Mouse (Mus musculus) ES-E14 (cell line): Measurements from ENCODE around the gene Cmss1. TPM values are rescaled to one million over a fixed set of nuclear protein-coding genes. Genes with fewer than 3 reads are reported as not detected.

Source experiments
- DNase-seq: peaks from one replicate; pipeline ENCODE4 v3.0.0-alpha.2; 2013; ENCODE audit warnings: low read depth, low spot score
- H3K27ac ChIP-seq: 2 replicates; pipeline ENCODE4 v1.5.1; 2012; ENCODE audit warnings: low read depth, mild to moderate bottlenecking, low read length, moderate library complexity, mixed read lengths; ENCODE audit not compliant: poor library complexity, insufficient read depth, severe bottlenecking
- H3K36me3 ChIP-seq: 2 replicates; pipeline ENCODE4 v1.6.1; 2012; ENCODE audit warnings: mild to moderate bottlenecking, low read length, moderate library complexity, mixed read lengths; ENCODE audit not compliant: control insufficient read depth, poor library complexity, insufficient read depth, severe bottlenecking
- H3K4me1 ChIP-seq, 2 experiments: fragments of 150-350 bp in 1 of 2; sonication (generic) in 1 of 2; 2 replicates each; pipeline ENCODE4 v1.6.1; 2012; ENCODE audit warnings: low read length in 2 of 2, mild to moderate bottlenecking in 1 of 2, mixed read lengths in 1 of 2; ENCODE audit not compliant: control insufficient read depth in 2 of 2, insufficient read depth in 2 of 2, poor library complexity in 1 of 2
- H3K4me3 ChIP-seq, 2 experiments: fragments of 150-350 bp in 1 of 2; sonication (generic) in 1 of 2; 2 replicates each; pipeline ENCODE4 v1.5.1; 2012; ENCODE audit warnings: low read length in 2 of 2, low read depth in 1 of 2, mild to moderate bottlenecking in 1 of 2, mixed read lengths in 1 of 2; ENCODE audit not compliant: insufficient read depth in 1 of 2, poor library complexity in 1 of 2, severe bottlenecking in 1 of 2
- H3K9ac ChIP-seq: 2 replicates; pipeline ENCODE4 v1.6.1; 2012; ENCODE audit warnings: low read depth, mild to moderate bottlenecking, low read length, mixed read lengths; ENCODE audit not compliant: poor library complexity, insufficient read depth, severe bottlenecking
- H3K9me3 ChIP-seq: fragments of 150-350 bp; sonication (generic); 2 replicates; pipeline ENCODE4 v1.6.1; 2012; ENCODE audit warnings: low read depth, mild to moderate bottlenecking, low read length; ENCODE audit not compliant: control insufficient read depth, insufficient read depth
- CHD2 ChIP-seq: IDR thresholded peaks from 2 replicates; pipeline ENCODE4 v1.6.1; 2014; ENCODE audit warnings: mild to moderate bottlenecking, low read depth, low read length, inconsistent platforms
- HCFC1 ChIP-seq: IDR thresholded peaks from 2 replicates; pipeline ENCODE4 v1.6.1; 2012; ENCODE audit warnings: low read length, inconsistent platforms, borderline replicate concordance; ENCODE audit not compliant: insufficient read depth
- MAFK ChIP-seq: IDR thresholded peaks from 2 replicates; pipeline ENCODE4 v1.6.1; 2014; ENCODE audit warnings: mild to moderate bottlenecking, low read depth, low read length, inconsistent platforms; ENCODE audit not compliant: insufficient read depth
- ZC3H11A ChIP-seq: IDR thresholded peaks from 2 replicates; pipeline ENCODE4 v1.6.1; 2012; ENCODE audit warnings: low read depth, mild to moderate bottlenecking, inconsistent platforms, low read length, borderline replicate concordance
- ZNF384 ChIP-seq: IDR thresholded peaks from 2 replicates; pipeline ENCODE4 v1.6.1; 2012; ENCODE audit warnings: low read depth, low read length, inconsistent platforms
- in situ Hi-C, 2 experiments: fragments of 600-800 bp; cut with MboI; formaldehyde crosslinking; loops; one replicate each; pipeline ENCODE4 v1.15.1; 2025; ENCODE audit warnings: low sequenced_read_pairs in 2 of 2, inconsistent platforms in 1 of 2; ENCODE audit not compliant: unreplicated experiment in 2 of 2
- total RNA-seq: library from RNA; depleted of rRNA; stranded (reverse); fragments of 300-350 nt; gene quantifications from 2 replicates; pipeline ENCODE4 v1.2.3, GENCODE M21; 2012

The Cmss1 gene
- total RNA-seq, 1 experiment = 58.7 TPM

DNA sequence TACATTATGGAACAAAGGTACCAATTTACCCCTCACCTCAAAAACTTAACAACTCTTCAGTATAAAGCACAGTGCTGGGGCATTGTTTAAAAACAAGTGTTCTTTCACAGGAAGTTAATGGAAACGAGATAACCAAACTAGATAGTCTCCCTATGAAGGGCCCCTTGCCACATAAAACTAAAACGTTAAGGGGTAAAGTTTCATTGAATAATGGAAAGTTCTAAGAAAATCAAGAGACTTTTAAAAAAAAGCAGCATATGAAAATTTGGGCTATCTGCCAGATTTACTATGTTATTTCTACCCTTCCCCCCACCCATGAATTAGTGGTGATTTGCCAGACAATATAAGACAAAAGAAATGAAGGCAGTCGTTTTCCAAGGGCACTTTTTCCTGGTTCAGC is 21.5 kb downstream of the Cmss1 start:
- H3K4me3 ChIP-seq = no peak overlapping the region
- H3K4me1 ChIP-seq = peaks cover 2 to 6% of the 10 kb centered on the region in 2 experiments; a peak in 3 of 4 replicates
- in situ Hi-C loops = loop anchor here in 1 of 2 experiments (25.0 kb wide), 1 partner anchor 348 kb away; the partner anchor contains the start of gene Tbc1d23
- H3K9me3 ChIP-seq = no peaks in the 10 kb centered on the region
- no peak overlapping the region for H3K9ac ChIP-seq
- no peaks in the 10 kb centered on the region for H3K36me3 ChIP-seq
- no peak overlapping the region for H3K27ac ChIP-seq
- no peak for DNase-seq
- TF ChIP-seq ZNF384 (no peak), MAFK (no peak), HCFC1 (no peak), CHD2 (no peak), ZC3H11A (no peak)

DNA sequence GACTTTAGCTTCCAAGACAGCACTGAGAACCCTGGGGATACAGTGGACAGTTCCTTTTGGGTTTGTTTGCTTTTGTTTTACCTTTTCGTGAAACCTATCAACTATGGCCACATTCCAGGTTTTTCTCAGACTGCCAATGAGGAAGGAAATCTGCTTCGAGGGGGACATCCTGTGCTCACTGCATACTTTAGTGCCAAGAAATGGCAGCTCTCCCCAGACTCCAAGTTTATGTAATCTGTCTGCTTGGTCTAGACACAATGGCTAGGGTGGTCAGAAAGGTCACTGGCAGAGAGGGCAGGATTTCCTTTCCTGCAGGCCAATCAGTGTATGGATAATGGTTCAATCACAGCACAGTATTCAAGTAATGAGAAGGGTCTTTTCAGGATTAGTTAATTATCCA is 24.7 kb downstream of the Cmss1 start:
- H3K9me3 ChIP-seq = no peaks in the 10 kb centered on the region
- no peak for DNase-seq

DNA sequence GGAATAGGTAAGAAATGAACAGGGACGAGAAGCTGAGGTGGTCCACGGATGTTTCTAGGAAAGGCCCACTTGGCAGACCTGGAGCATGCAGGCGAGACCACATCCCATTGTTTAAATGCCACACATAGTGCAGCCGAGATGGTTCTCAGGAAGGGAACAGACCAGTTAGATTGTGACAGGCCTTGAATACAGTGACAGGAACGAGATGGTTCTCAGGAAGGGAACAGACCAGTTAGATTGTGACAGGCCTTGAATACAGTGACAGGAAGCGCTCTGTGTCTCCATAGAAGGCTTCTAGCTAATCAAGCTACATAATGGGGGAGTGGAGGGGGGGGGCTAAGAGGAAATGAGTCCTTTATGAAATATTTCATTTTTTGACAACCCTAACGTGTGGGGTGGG is 26.6 kb downstream of the Cmss1 start:
- TF ChIP-seq CHD2 (no peak), HCFC1 (no peak), MAFK (no peak), ZNF384 (no peak), ZC3H11A (no peak)
- DNase-seq = no peak
- Histone ChIP-seq H3K36me3 (no peaks in the 10 kb centered on the region), H3K4me3 (no peak overlapping the region), H3K9me3 (no peaks in the 10 kb centered on the region), H3K27ac (no peak overlapping the region), H3K9ac (no peak overlapping the region), H3K4me1 (peaks cover 2 to 14% of the 10 kb centered on the region in 2 experiments; a peak in 3 of 4 replicates)
- in situ Hi-C loops = loop anchor here in 1 of 2 experiments (25.0 kb wide), 1 partner anchor 343 kb away; the partner anchor contains the start of gene Tbc1d23

More for the DNA sequence above, 24.7 kb downstream of the Cmss1 start:
- no peaks in the 10 kb centered on the region for H3K36me3 ChIP-seq
- in situ Hi-C loops = loop anchor here in 1 of 2 experiments (25.0 kb wide), 1 partner anchor 345 kb away; the partner anchor contains the start of gene Tbc1d23
- H3K4me1 ChIP-seq = peaks cover 4 to 6% of the 10 kb centered on the region in 2 experiments; a peak in 3 of 4 replicates
- no peak overlapping the region for H3K9ac ChIP-seq
- H3K4me3 ChIP-seq = no peak overlapping the region
- no peak for TF ChIP-seq HCFC1
- TF ChIP-seq CHD2 = no peak
- TF ChIP-seq ZC3H11A = no peak
- TF ChIP-seq MAFK = no peak
- TF ChIP-seq ZNF384 = no peak
- no peak overlapping the region for H3K27ac ChIP-seq

DNA sequence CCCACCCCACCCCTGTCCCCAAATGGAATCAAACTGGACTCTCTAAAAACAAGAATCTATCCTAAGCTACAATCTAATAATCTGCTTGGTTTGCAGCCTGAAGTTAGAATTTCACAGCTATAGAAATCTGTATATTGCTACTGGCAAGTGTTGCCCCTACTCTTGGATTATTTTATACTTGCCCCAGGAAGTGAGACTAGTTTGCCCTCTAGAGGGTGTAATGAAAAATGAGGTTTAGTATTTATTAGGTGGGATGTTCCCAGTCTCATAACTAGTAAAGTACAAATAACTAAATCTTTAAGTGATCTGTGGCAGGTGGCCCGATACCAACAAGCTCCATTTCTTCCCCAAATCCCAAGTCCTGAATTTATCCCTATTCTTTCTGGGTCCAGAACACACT is 29.1 kb downstream of the Cmss1 start:
- Histone ChIP-seq H3K9ac (no peak overlapping the region), H3K4me3 (no peak overlapping the region), H3K36me3 (no peaks in the 10 kb centered on the region), H3K9me3 (no peaks in the 10 kb centered on the region), H3K4me1 (peaks cover 2 to 8% of the 10 kb centered on the region in 2 experiments; a peak in 3 of 4 replicates), H3K27ac (no peak overlapping the region)
- in situ Hi-C loops = loop anchor here in 1 of 2 experiments (25.0 kb wide), 1 partner anchor 340 kb away; the partner anchor contains the start of gene Tbc1d23
- DNase-seq = no peak
- no peak for TF ChIP-seq ZNF384
- no peak for TF ChIP-seq CHD2
- TF ChIP-seq MAFK = no peak
- TF ChIP-seq ZC3H11A = no peak
- TF ChIP-seq HCFC1 = no peak
